Mouse (Mus musculus): ENCODE data around the gene Cfd. TPM values are rescaled to one million over a fixed set of nuclear protein-coding genes. Genes with fewer than 3 reads are reported as not detected.

Gene Cfd
- polyA plus RNA-seq, 1 experiment from 2014 or later = not detected

GRCm38 (mm10) chr10:79909092-79909922 is 18.7 kb downstream of the Cfd start:
- peak overlapping the region; percentile 48 for H3K4me2 ChIP-seq
- H3K9ac ChIP-seq = peak overlapping the region; percentile 20; the same call in 1 of the 2 replicates
- H3K27me3 ChIP-seq (replicated peaks) = no peaks in the 10 kb centered on the region
- peak overlapping the region; percentile 45; the same call in 1 of the 2 replicates for H3K27ac ChIP-seq (ENCODE audit: poor library complexity, severe bottlenecking)
- WGBS = 26% methylated on average over 14 of the region's 14 CpGs
- H3K36me3 ChIP-seq = peaks cover 59% of the 10 kb centered on the region
- peak; percentile 49; the same call in 1 of the 2 replicates for ATAC-seq (ENCODE audit: insufficient number of reproducible peaks, low FRiP score)
- no peak overlapping the region; the same call in 1 of the 2 replicates for H3K4me3 ChIP-seq
- no peaks in the 10 kb centered on the region for H3K9me3 ChIP-seq (replicated peaks)
- peaks cover 16% of the 10 kb centered on the region for H3K4me1 ChIP-seq (replicated peaks)

GRCm38 (mm10) chr10:79910556-79910955 is 19.9 kb downstream of the Cfd start, which contains the start of gene Gm26602:
Gene Gm26602 (plus strand): TSS chr10:79910856.
- 89% methylated on average over 4 of the region's 4 CpGs for WGBS
- H3K4me1 ChIP-seq (replicated peaks) = peaks cover 28% of the 10 kb centered on the region
- H3K9ac ChIP-seq = 0 out of 2 replicates have a peak within 1 kb of the TSS, but pooled peaks have one; percentile 20
- H3K27ac ChIP-seq (ENCODE audit: poor library complexity, severe bottlenecking) = no peak within 1 kb of the TSS
- H3K4me2 ChIP-seq = no peak within 1 kb of the TSS
- no peaks in the 10 kb centered on the region for H3K27me3 ChIP-seq (replicated peaks)
- H3K4me3 ChIP-seq = no peak within 1 kb of the TSS
- H3K9me3 ChIP-seq (replicated peaks) = no peaks in the 10 kb centered on the region
- no peak for ATAC-seq (ENCODE audit: insufficient number of reproducible peaks, low FRiP score)
- H3K36me3 ChIP-seq = peaks cover 47% of the 10 kb centered on the region

DNA sequence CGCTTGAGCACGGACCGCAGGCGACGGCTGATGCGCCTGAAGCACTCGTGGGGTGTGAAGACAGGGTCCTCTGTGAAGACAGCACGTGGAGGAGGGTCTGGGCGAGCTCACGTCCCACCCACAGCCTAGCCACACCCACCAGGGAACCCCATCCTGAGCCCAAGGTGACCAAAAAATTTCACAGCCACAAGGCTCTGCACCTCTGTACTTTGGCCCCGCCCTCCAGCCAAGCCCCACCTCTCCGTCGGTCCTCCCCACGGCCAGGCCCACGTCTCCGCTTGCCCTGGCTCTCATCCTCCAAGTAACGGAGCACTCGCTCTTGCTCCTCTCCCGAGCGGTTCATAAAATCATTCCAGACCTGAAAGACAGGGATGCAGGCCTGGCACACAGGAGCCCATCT is 21.8 kb downstream of the Cfd start:
- Histone ChIP-seq H3K4me2 (no peak overlapping the region), H3K4me1 (replicated peaks) (peaks cover 36% of the 10 kb centered on the region), H3K4me3 (no peak overlapping the region), H3K27me3 (replicated peaks) (peaks cover 2% of the 10 kb centered on the region), H3K36me3 (peaks cover 29% of the 10 kb centered on the region), H3K9me3 (replicated peaks) (no peaks in the 10 kb centered on the region), H3K27ac (ENCODE audit: poor library complexity, severe bottlenecking) (no peak overlapping the region), H3K9ac (no peak overlapping the region)
- WGBS = 64% methylated on average over 20 of the region's 20 CpGs
- ATAC-seq (ENCODE audit: insufficient number of reproducible peaks, low FRiP score) = no peak

DNA sequence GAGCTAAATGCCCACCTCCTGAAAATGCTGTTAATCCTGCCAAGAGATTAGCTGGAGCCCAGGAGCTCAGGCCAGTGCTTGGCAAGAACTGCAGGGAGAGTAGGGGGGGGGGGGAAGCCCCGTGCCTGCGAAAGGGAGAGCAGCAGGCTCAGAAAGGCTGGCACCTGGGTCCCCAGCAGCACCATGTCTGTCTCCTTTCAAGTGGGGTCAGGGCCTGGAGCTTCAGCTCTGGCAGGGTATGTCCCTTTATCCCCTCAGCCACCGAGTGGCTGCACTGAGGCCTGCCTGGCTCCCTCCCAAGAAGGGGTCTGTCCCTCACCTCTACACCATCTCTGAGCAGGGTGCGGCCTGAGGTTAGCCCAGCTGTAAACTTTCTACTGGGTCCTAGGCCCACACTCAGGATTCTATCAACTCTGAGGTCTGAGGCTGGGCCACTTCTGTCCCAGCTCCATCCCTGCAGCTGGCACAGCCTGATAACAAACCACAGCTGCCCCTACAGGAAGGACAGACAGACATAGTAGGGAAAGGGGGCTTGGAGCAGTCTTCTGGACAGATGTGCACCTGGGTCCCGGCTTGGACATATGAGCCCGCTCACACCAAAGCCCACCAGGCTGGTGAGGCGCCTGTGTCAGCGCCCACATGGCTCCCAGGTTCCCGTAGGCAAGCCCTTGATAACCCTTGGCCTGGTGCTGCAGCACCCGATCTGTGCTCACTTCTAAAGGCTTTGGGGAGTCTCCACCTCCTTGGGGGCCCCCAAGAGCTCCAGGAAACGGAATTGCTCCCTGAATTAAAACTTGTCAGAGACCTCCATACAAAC is 23.7 kb downstream of the Cfd start:
- WGBS = 70% methylated on average over 11 of the region's 11 CpGs
- no peak for ATAC-seq (ENCODE audit: insufficient number of reproducible peaks, low FRiP score)
- no peak overlapping the region for H3K4me3 ChIP-seq
- no peak overlapping the region for H3K4me2 ChIP-seq
- H3K9me3 ChIP-seq (replicated peaks) = no peaks in the 10 kb centered on the region
- H3K27me3 ChIP-seq (replicated peaks) = peaks cover 22% of the 10 kb centered on the region
- peaks cover 49% of the 10 kb centered on the region for H3K4me1 ChIP-seq (replicated peaks)
- peaks cover 29% of the 10 kb centered on the region for H3K36me3 ChIP-seq
- H3K9ac ChIP-seq = peak overlapping the region; percentile 30
- H3K27ac ChIP-seq (ENCODE audit: poor library complexity, severe bottlenecking) = no peak overlapping the region

DNA sequence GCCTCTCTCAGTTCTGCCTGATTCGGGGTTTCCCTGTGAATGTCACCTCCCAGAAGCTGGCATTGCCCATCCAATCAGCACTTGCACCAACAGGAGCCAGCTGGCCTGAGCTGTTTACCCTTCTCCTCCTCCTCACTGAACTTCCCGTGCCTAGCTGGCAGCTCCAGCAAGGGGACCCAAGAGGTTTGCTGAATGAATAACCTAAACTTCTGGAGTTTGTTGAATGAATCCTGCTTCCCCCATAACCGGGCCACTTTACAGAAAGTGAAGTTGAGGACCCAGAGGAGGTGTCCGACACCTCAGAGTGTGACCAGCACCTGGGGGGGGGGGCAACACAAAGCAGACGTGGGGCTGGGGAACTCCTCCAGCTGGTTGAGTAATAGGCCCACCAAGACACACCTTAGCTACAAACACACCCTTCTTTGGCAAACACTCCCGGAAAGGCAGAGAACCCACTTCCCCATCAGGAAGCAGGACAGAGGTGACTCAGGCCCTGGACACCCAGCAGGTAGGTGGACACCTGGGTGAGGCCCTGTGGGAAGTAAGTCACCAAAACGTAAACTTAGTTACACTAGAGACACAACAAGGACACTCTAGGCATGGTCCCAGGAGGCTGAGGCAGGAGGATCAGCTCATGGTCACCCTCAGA is 24.4 kb downstream of the Cfd start:
- Histone ChIP-seq H3K27ac (ENCODE audit: poor library complexity, severe bottlenecking) (no peak overlapping the region), H3K4me1 (replicated peaks) (peaks cover 45% of the 10 kb centered on the region), H3K4me3 (no peak overlapping the region), H3K36me3 (peaks cover 29% of the 10 kb centered on the region), H3K4me2 (peak overlapping the region; percentile 97), H3K9me3 (replicated peaks) (no peaks in the 10 kb centered on the region), H3K9ac (peak overlapping the region; percentile 30), H3K27me3 (replicated peaks) (peaks cover 29% of the 10 kb centered on the region)
- ATAC-seq (ENCODE audit: insufficient number of reproducible peaks, low FRiP score) = no peak
- 64% methylated on average over 7 of the region's 7 CpGs for WGBS

GRCm38 (mm10) chr10:79916081-79916480 is 25.4 kb downstream of the Cfd start:
- Histone ChIP-seq H3K36me3 (peaks cover 21% of the 10 kb centered on the region), H3K4me3 (peak overlapping the region; percentile 82), H3K4me1 (replicated peaks) (peaks cover 52% of the 10 kb centered on the region), H3K27ac (ENCODE audit: poor library complexity, severe bottlenecking) (peak overlapping the region; percentile 65; the same call in 1 of the 2 replicates), H3K27me3 (replicated peaks) (peaks cover 39% of the 10 kb centered on the region), H3K9ac (peak overlapping the region; percentile 98), H3K4me2 (peak overlapping the region; percentile 97), H3K9me3 (replicated peaks) (no peaks in the 10 kb centered on the region)
- no peak for ATAC-seq (ENCODE audit: insufficient number of reproducible peaks, low FRiP score)
- 9% methylated on average over 8 of the region's 8 CpGs for WGBS

GRCm38 (mm10) chr10:79916808-79917531 is 26.3 kb downstream of the Cfd start, which contains the start of gene Kiss1r:
Gene Kiss1r (plus strand): TSS chr10:79916971.
- 2% methylated on average over 42 of the region's 42 CpGs for WGBS
- Histone ChIP-seq H3K4me1 (replicated peaks) (peaks cover 61% of the 10 kb centered on the region), H3K27me3 (replicated peaks) (peaks cover 48% of the 10 kb centered on the region), H3K27ac (ENCODE audit: poor library complexity, severe bottlenecking) (peak within 1 kb of the TSS; percentile 65), H3K36me3 (peaks cover 12% of the 10 kb centered on the region), H3K4me3 (peak within 1 kb of the TSS; percentile 82), H3K4me2 (peak within 1 kb of the TSS; percentile 97), H3K9ac (peak within 1 kb of the TSS; percentile 98), H3K9me3 (replicated peaks) (no peaks in the 10 kb centered on the region)
- peak; percentile 85 for ATAC-seq (ENCODE audit: insufficient number of reproducible peaks, low FRiP score)

GRCm38 (mm10) chr10:79917532-79918100 is 27.0 kb downstream of the Cfd start:
- H3K27ac ChIP-seq (ENCODE audit: poor library complexity, severe bottlenecking) = no peak overlapping the region
- H3K4me1 ChIP-seq (replicated peaks) = peaks cover 61% of the 10 kb centered on the region
- no peak overlapping the region for H3K9ac ChIP-seq
- peaks cover 54% of the 10 kb centered on the region for H3K27me3 ChIP-seq (replicated peaks)
- no peak for ATAC-seq (ENCODE audit: insufficient number of reproducible peaks, low FRiP score)
- H3K9me3 ChIP-seq (replicated peaks) = no peaks in the 10 kb centered on the region
- H3K36me3 ChIP-seq = peaks cover 6% of the 10 kb centered on the region; the same call in 1 of the 2 replicates
- 64% methylated on average over 5 of the region's 5 CpGs for WGBS
- H3K4me2 ChIP-seq = peak overlapping the region; percentile 97
- peak overlapping the region; percentile 82; the same call in 1 of the 2 replicates for H3K4me3 ChIP-seq

DNA sequence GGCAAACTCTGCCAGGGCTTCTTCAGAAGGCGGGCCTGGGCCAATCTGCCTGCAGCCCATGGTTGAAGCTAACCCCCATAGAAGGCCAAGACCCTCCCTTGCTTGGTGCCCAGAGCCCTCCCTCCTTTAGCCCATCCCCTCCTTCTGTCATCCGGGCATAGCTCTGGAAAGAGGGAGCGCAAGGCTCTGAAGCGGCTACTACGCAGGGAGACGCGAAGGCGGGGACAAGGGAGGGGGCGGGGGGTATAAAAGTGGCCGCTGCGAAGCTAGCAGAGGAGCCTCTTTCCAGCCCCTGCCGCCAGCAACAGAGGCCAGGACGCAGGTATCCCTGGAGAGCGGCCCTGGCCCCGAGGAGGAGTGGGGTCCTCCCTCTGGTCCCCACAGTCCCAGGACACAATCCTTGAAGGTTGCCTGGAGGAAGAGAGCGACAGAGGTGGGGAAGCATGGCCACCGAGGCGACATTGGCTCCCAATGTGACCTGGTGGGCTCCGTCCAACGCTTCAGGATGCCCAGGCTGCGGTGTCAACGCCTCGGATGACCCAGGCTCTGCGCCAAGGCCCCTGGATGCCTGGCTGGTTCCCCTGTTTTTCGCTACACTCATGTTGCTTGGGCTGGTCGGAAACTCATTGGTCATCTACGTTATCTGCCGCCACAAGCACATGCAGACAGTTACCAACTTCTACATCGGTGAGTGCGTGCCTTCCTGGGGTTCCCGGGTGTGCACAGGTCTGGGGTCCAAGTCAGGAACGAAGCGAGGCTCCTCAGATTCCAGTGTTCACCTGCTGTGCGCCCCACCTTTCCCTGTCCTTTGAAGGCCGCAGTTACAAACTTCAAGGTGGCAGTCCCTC is 27.8 kb downstream of the Cfd start:
- Histone ChIP-seq H3K4me1 (replicated peaks) (peaks cover 61% of the 10 kb centered on the region), H3K4me2 (peak overlapping the region; percentile 60), H3K9ac (0 out of 2 replicates have a peak overlapping the region, but pooled peaks have one; percentile 17), H3K9me3 (replicated peaks) (no peaks in the 10 kb centered on the region), H3K36me3 (no peaks in the 10 kb centered on the region), H3K27me3 (replicated peaks) (peaks cover 63% of the 10 kb centered on the region), H3K27ac (ENCODE audit: poor library complexity, severe bottlenecking) (no peak overlapping the region), H3K4me3 (peak overlapping the region; percentile 35)
- WGBS = 9% methylated on average over 35 of the region's 35 CpGs
- no peak for ATAC-seq (ENCODE audit: insufficient number of reproducible peaks, low FRiP score)

Measured in heart, embryonic 12.5 days (tissue).